Mouse (Mus musculus) kidney, embryonic 15.5 days (tissue): ENCODE data around the gene Sdc3. TPM values are rescaled to one million over a fixed set of nuclear protein-coding genes. Genes with fewer than 3 reads are reported as not detected.

Source experiments
- ATAC-seq: fragments of 200-750 bp; cut with Nextera tagmentation; replicated peaks from 2 replicates; pipeline ENCODE4 v1.8.0; 2017; ENCODE audit warnings: moderate TSS enrichment; ENCODE audit not compliant: low FRiP score
- H3K27ac ChIP-seq: fragments of 300-500 bp; sonication (generic); 2 replicates; pipeline ENCODE4 v1.5.1; 2015; ENCODE audit warnings: mild to moderate bottlenecking, inconsistent platforms
- H3K27me3 ChIP-seq: fragments of 300-500 bp; sonication (generic); 2 replicates; pipeline ENCODE4 v1.6.1; 2015; ENCODE audit warnings: inconsistent platforms
- H3K36me3 ChIP-seq: fragments of 300-500 bp; sonication (generic); 2 replicates; pipeline ENCODE4 v1.6.1; 2015; ENCODE audit warnings: inconsistent platforms
- H3K4me1 ChIP-seq: fragments of 300-500 bp; sonication (generic); 2 replicates; pipeline ENCODE4 v1.6.1; 2015; ENCODE audit warnings: inconsistent platforms
- H3K4me2 ChIP-seq: fragments of 300-500 bp; sonication (generic); 2 replicates; pipeline ENCODE4 v1.6.1; 2015; ENCODE audit warnings: moderate library complexity, mild to moderate bottlenecking, inconsistent platforms
- H3K4me3 ChIP-seq: fragments of 300-500 bp; sonication (generic); replicated peaks from 2 replicates; pipeline ENCODE4 v1.5.1; 2015; ENCODE audit warnings: mild to moderate bottlenecking, inconsistent platforms
- H3K9ac ChIP-seq: fragments of 300-500 bp; sonication (generic); 2 replicates; pipeline ENCODE4 v1.6.1; 2015; ENCODE audit warnings: mild to moderate bottlenecking, inconsistent platforms
- H3K9me3 ChIP-seq: fragments of 300-500 bp; sonication (generic); replicated peaks from 2 replicates; pipeline ENCODE4 v1.6.1; 2016; ENCODE audit warnings: inconsistent platforms
- WGBS: fragments of 180-500 bp; shearing (Covaris S2); methylation state at CpG from one replicate; pipeline ENCODE4 v1.1.7; 2015; ENCODE audit warnings: mixed read lengths; 5-methylcytosine and 5-hydroxymethylcytosine counted together
- polyA plus RNA-seq: library from polyadenylated mRNA; unstranded; fragments of >200 nt; fragmentation: Nextera tagmentation; extraction: Ambion mirVana; gene quantifications from 2 replicates; pipeline ENCODE4 v1.2.1, GENCODE M21; 2015

The Sdc3 gene
- polyA plus RNA-seq, 1 experiment from 2014 or later: 26.5 TPM

DNA sequence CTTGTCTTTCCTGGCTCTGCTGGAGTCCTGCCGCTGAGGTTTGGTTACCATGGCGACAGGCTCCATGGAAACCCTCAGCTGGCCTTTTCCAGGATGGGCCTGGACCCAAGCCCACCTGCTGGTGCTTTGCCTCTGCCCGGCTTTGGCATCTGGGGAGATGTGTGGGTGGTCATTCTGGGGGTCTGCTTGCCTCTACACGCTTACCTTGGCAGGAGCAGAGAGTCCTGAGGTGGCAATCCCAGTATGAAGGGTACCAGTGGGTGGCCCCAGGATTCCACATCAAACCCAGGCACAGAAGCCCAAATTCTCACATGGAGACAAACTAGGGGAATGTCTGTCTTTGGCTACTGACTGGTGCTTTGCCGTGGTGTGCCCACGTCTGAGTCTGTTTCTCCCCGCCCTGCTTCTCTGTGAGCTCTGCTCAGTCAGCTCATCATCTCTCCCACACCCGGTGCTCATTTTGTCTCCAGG, 73.6 kb downstream of the Sdc3 start:
- WGBS: 31% methylated on average over 8 of the region's 8 CpGs
- no peak for ATAC-seq

GRCm38 (mm10) chr4:130867940-130868339, 75.6 kb downstream of the Sdc3 start:
- Histone ChIP-seq H3K4me2 (no peak overlapping the region), H3K4me3 (no peak overlapping the region), H3K9ac (no peak overlapping the region), H3K27ac (no peak overlapping the region), H3K27me3 (peaks cover 23% of the 10 kb centered on the region; the same call in 1 of the 2 replicates), H3K9me3 (no peaks in the 10 kb centered on the region), H3K36me3 (no peaks in the 10 kb centered on the region), H3K4me1 (0 out of 2 replicates have a peak, but pooled peaks cover 6% of the 10 kb centered on the region)
- 69% methylated on average over 6 of the region's 6 CpGs for WGBS
- ATAC-seq: no peak

More for the DNA sequence above, 73.6 kb downstream of the Sdc3 start:
- Histone ChIP-seq H3K36me3 (no peaks in the 10 kb centered on the region), H3K9ac (no peak overlapping the region), H3K27ac (no peak overlapping the region), H3K27me3 (peaks cover 41% of the 10 kb centered on the region), H3K4me3 (no peak overlapping the region), H3K9me3 (no peaks in the 10 kb centered on the region), H3K4me2 (no peak overlapping the region), H3K4me1 (peaks cover 10% of the 10 kb centered on the region)

- H3K27ac ChIP-seq: no peak overlapping the region
- H3K4me3 ChIP-seq: no peak overlapping the region
- ATAC-seq: no peak
- peaks cover 23% of the 10 kb centered on the region; the same call in 1 of the 2 replicates for H3K27me3 ChIP-seq
- no peaks in the 10 kb centered on the region for H3K9me3 ChIP-seq
- no peak overlapping the region for H3K4me2 ChIP-seq
- H3K36me3 ChIP-seq: no peaks in the 10 kb centered on the region
- 0 out of 2 replicates have a peak, but pooled peaks cover 6% of the 10 kb centered on the region for H3K4me1 ChIP-seq
- 50% methylated on average over 5 of the region's 5 CpGs for WGBS
- no peak overlapping the region for H3K9ac ChIP-seq
Observed at GRCm38 (mm10) chr4:130868803-130869202, 76.5 kb downstream of the Sdc3 start.

DNA sequence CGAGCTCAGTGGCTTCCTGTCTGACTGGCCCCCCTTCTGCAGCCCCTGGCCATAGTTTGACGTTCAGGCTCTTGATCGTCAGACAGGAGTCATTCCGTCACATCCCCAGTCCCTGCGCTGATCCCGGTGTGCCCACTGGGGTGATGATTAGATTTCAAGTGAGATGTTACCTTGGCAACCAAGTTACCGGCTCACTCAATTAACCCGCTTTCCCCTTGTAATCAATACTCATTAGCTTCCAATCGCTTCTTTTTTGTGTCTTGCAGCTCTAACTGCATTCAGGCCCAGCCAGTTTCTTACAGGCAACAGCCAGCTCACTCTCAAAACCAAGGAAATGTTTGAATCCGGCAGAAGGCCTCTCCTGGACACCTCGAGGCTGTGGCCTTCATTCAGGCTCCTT, 80.1 kb downstream of the Sdc3 start:
- Histone ChIP-seq H3K9me3 (no peaks in the 10 kb centered on the region), H3K27me3 (peaks cover 27% of the 10 kb centered on the region), H3K4me3 (no peak overlapping the region), H3K36me3 (no peaks in the 10 kb centered on the region), H3K9ac (no peak overlapping the region), H3K4me1 (peaks cover 22% of the 10 kb centered on the region), H3K4me2 (no peak overlapping the region), H3K27ac (no peak overlapping the region)
- ATAC-seq: no peak
- WGBS: 43% methylated on average over 11 of the region's 11 CpGs

DNA sequence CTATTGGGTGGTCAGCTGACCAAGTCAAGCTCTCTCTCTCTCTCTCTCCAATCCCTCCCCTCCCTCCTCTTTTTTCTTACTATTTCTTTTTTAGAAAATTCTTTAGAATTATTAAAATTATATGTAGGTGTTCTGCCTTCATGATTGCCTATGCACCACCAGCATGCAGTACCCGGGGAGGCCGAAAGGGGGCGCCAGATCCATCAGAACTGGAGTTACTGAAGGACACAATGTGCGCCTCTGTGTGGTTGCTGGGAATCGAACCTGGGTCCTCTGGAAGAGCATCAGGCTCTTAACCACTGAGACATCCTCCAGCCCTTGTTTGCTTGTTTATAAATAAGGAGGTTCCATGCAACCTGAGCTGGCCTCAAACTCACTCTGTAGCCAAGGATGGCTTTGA, 81.1 kb downstream of the Sdc3 start:
- no peaks in the 10 kb centered on the region for H3K9me3 ChIP-seq
- H3K9ac ChIP-seq: no peak overlapping the region
- H3K4me2 ChIP-seq: no peak overlapping the region
- ATAC-seq: no peak
- H3K36me3 ChIP-seq: no peaks in the 10 kb centered on the region
- peaks cover 27% of the 10 kb centered on the region for H3K4me1 ChIP-seq
- no peak overlapping the region for H3K4me3 ChIP-seq
- H3K27me3 ChIP-seq: peaks cover 21% of the 10 kb centered on the region
- no peak overlapping the region for H3K27ac ChIP-seq
- 90% methylated on average over 5 of the region's 5 CpGs for WGBS

GRCm38 (mm10) chr4:130874601-130875000, 82.3 kb downstream of the Sdc3 start:
- H3K4me1 ChIP-seq: peaks cover 35% of the 10 kb centered on the region
- 15% methylated on average over 10 of the region's 10 CpGs for WGBS

More at GRCm38 (mm10) chr4:130874601-130875000, 82.3 kb downstream of the Sdc3 start:
- peak; percentile 51 for ATAC-seq
- Histone ChIP-seq H3K27me3 (peaks cover 19% of the 10 kb centered on the region), H3K4me2 (0 out of 2 replicates have a peak overlapping the region, but pooled peaks have one; percentile 13), H3K9me3 (no peaks in the 10 kb centered on the region), H3K36me3 (no peaks in the 10 kb centered on the region), H3K27ac (peak overlapping the region; percentile 10; the same call in 1 of the 2 replicates), H3K9ac (no peak overlapping the region), H3K4me3 (no peak overlapping the region)

Other genes with a start within 250 kb of the Sdc3 start
- gene Nkain1, start 218.4 kb upstream of the Sdc3 start, polyA plus RNA-seq: 2.0 and 2.4 TPM in 2 replicates
- 93.3 and 101 TPM in 2 replicates for gene Pum1, start 129.2 kb upstream of the Sdc3 start, polyA plus RNA-seq
- 25.5 and 28.9 TPM in 2 replicates for gene Laptm5, start 120.6 kb downstream of the Sdc3 start, polyA plus RNA-seq
- 0.49 and 0.84 TPM in 2 replicates for gene Matn1, start 151.8 kb downstream of the Sdc3 start, polyA plus RNA-seq